Mouse (Mus musculus) erythroblast, embryonic 14.5 days (primary cell): ENCODE data around the gene Ctsh. TPM values are rescaled to one million over a fixed set of nuclear protein-coding genes. Genes with fewer than 3 reads are reported as not detected.

ENCODE experiments used
- H3K27me3 ChIP-seq: 2 replicates; pipeline ENCODE4 v1.6.1; 2012; ENCODE audit warnings: inconsistent platforms; ENCODE audit not compliant: control insufficient read depth
- H3K36me3 ChIP-seq: 2 replicates; pipeline ENCODE4 v1.6.1; 2012; ENCODE audit warnings: mild to moderate bottlenecking, inconsistent platforms; ENCODE audit not compliant: control insufficient read depth
- H3K4me1 ChIP-seq: 2 replicates; pipeline ENCODE4 v1.6.1; 2012; ENCODE audit warnings: inconsistent platforms; ENCODE audit not compliant: control insufficient read depth
- H3K4me3 ChIP-seq: replicated peaks from 2 replicates; pipeline ENCODE3; 2012; ENCODE audit warnings: moderate library complexity, mild to moderate bottlenecking, inconsistent platforms
- H3K9me3 ChIP-seq: 2 replicates; pipeline ENCODE4 v1.6.1; 2012; ENCODE audit warnings: low read length, inconsistent platforms, mixed read lengths; ENCODE audit not compliant: control insufficient read depth
- GATA1 ChIP-seq: IDR thresholded peaks from 2 replicates; pipeline ENCODE4 v1.6.1; 2012; ENCODE audit warnings: low read length, inconsistent platforms, mixed read lengths
- TAL1 ChIP-seq: IDR thresholded peaks from 3 replicates; pipeline ENCODE4 v1.6.1; 2012; ENCODE audit warnings: low read length, inconsistent platforms, mixed read lengths
- polyA plus RNA-seq: library from polyadenylated mRNA; stranded (reverse); fragments of >175 nt; gene quantifications from 2 replicates; pipeline ENCODE4 v1.2.3, GENCODE M21; 2012

Ctsh gene
- polyA plus RNA-seq = 0.08 and 0.19 TPM in 2 replicates

DNA sequence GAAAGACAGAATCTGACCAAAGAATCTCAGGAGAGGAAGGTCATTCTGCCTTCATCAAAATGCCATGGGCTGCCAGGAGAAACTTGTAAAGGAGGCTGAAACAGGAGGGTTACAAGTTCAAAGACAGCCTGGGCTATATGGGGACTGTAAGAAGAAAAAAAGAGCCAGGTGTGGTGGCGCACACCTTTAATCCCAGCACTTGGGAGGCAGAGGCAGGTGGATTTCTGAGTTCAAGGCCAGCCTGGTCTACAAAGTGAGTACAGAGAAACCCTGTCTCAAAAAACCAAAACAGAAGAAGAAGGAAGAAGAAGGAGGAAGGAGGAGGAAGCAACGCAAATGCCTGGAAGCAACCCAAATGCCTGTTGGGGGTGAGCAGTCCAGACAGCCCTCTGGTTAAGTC is at the start of gene Ctsh:
Gene Ctsh, plus strand, starts transcription at position 301 of the 400 bp plus-strand sequence.
- no peak for TF ChIP-seq GATA1
- H3K4me3 ChIP-seq = peak within 1 kb of the TSS; percentile 51
- H3K36me3 ChIP-seq = no peaks in the 10 kb centered on the region
- H3K9me3 ChIP-seq = no peaks in the 10 kb centered on the region
- H3K4me1 ChIP-seq = no peaks in the 10 kb centered on the region
- peaks cover 10% of the 10 kb centered on the region for H3K27me3 ChIP-seq

DNA sequence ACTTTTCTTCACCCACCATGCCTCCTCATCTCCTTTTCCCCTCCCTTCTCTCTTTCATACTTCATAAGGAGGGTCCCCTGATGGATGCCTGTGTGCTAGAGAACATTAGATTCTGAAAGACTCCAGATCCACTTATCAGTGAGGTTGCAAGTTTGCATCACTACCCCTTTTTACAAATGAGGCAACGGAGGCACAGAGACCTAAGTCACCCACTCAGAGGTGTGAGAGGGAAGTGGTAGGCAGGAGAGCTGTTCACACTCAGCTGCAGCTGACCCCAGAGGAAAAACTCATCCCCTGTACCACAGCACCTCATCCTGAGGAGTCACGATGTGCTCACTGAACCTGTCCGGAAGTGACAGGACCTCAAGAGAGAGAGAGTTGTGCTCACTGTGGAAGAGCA is 47.5 kb upstream of the Ctsh start:
- Histone ChIP-seq H3K9me3 (no peaks in the 10 kb centered on the region), H3K36me3 (no peaks in the 10 kb centered on the region), H3K4me3 (no peak overlapping the region), H3K4me1 (no peaks in the 10 kb centered on the region), H3K27me3 (no peaks in the 10 kb centered on the region)
- TF ChIP-seq GATA1 = no peak
- no peak for TF ChIP-seq TAL1

DNA sequence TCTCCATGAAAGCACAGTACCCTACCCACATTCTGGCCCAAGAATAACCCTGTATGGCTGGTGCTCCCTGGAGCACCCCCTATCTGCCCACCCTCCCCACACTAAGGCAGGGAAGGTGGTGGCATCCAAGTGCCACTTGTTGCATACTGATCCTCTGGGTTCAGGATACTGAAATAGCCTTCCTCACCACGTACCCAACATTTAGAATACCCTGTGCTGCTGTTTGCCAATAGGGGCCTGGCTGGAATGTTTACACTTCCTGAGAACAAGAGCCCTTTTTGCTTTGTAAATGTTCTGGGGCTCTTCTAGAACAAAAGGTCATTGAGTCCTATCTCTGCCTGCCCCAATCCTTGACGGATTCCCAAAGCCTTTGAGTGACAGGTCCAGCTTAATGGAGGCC is 46.9 kb upstream of the Ctsh start:
- Histone ChIP-seq H3K9me3 (no peaks in the 10 kb centered on the region), H3K27me3 (no peaks in the 10 kb centered on the region), H3K4me1 (no peaks in the 10 kb centered on the region), H3K36me3 (no peaks in the 10 kb centered on the region), H3K4me3 (no peak overlapping the region)
- TF ChIP-seq TAL1 = no peak
- no peak for TF ChIP-seq GATA1

DNA sequence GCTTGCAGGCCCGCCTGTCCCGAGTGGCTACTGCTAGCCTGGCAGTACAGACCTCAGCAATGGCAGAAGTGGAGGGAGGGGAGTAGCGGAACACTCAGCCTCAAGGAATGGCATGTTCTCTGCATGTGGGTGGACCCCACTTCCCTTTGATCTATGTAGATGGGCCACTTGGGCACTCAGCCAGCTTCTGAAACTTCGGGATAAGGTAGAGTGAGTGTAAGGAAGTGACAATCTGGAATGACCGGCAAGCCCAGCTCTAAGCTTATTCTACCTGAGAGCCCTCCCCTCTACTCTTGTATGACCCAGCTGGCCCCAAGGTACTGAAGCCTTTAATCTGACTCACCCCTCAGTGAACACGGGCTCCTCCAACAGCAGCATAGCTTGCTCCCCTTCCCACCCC is 45.8 kb upstream of the Ctsh start:
- no peaks in the 10 kb centered on the region for H3K4me1 ChIP-seq
- no peaks in the 10 kb centered on the region for H3K9me3 ChIP-seq
- no peak overlapping the region for H3K4me3 ChIP-seq
- no peak for TF ChIP-seq TAL1
- TF ChIP-seq GATA1 = no peak
- no peaks in the 10 kb centered on the region for H3K27me3 ChIP-seq
- no peaks in the 10 kb centered on the region for H3K36me3 ChIP-seq

DNA sequence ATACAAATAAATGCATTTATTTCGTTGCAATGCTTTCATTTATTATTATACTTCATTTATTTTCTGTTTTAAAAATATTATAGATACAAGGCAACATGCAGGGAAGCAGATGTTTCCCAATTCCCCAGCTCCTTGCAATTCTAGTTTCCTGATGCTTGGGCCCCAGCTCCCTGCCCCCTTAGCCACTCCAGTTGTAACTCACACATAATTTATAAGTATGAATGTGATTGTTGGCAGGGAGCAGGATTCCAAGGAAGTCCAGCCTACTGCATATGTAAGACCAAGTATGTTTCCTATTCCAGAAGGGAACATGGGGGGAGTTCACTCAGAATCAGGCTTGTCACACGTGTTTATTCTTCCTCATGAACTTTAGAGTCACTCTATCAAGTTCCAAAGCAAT is 42.1 kb upstream of the Ctsh start:
- Histone ChIP-seq H3K27me3 (no peaks in the 10 kb centered on the region), H3K4me3 (no peak overlapping the region), H3K9me3 (no peaks in the 10 kb centered on the region), H3K36me3 (no peaks in the 10 kb centered on the region), H3K4me1 (no peaks in the 10 kb centered on the region)
- TF ChIP-seq TAL1 (no peak), GATA1 (no peak)

DNA sequence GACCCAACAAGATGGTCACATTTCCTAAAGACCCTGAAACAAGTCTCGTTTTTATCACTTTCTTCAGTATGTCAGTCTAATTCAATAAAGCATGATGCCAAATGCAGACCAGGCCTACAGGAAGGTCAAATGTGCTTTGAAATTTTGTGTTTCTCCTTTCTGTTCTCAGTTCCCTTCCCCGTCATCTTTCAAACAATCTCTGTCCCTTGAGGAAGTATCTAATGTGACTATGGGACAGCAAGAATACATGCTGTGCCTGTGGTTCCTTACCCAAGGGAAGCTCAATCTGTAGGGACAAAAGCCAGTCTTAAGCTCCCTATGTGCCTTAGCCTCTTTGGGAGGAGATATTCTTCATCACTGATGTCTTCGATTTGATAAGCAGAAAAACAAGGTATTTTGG is 39.3 kb upstream of the Ctsh start:
- Histone ChIP-seq H3K4me3 (no peak overlapping the region), H3K27me3 (no peaks in the 10 kb centered on the region), H3K4me1 (no peaks in the 10 kb centered on the region), H3K36me3 (no peaks in the 10 kb centered on the region), H3K9me3 (no peaks in the 10 kb centered on the region)
- no peak for TF ChIP-seq TAL1
- TF ChIP-seq GATA1 = no peak

DNA sequence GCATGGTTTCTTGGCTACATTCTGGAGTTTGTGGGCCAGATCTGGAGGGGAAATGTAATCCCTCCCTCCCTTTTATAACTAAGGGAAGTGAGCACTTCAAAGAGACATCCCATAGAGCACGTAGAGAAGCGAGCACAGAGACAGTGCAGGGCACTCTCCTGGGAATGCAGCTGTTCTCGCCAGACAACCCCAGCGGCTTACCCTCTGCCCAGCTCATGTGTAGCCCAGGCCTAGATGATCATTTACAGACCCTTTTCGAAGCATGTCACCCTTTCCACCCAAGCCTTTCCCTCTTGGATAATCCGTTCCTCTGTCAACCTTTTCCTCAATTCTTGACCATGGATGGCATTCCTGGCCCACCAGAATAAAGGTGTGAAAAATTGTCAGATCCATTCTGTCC is 37.7 kb upstream of the Ctsh start:
- H3K36me3 ChIP-seq = no peaks in the 10 kb centered on the region
- H3K27me3 ChIP-seq = no peaks in the 10 kb centered on the region
- no peaks in the 10 kb centered on the region for H3K4me1 ChIP-seq
- TF ChIP-seq GATA1 = no peak
- no peak for TF ChIP-seq TAL1
- no peaks in the 10 kb centered on the region for H3K9me3 ChIP-seq
- no peak overlapping the region for H3K4me3 ChIP-seq

DNA sequence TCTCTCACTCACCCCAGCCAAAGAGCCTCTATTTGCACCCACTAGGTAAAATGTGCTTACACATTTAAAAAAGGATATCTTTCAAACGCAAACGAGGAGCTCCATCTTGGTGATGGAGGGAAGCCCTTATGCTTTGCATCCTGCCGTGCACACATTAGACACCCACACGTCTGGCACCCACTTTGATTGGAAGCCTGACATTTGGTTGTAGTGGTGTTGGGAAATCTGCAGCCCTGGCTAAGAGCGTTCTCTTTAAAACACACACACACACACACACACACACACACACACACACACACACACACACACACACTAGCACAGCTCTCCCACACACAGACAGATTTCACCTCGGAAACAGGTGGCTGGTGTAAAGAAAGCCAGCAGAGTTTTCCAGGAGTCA is 33.1 kb upstream of the Ctsh start:
- Histone ChIP-seq H3K9me3 (no peaks in the 10 kb centered on the region), H3K4me3 (no peak overlapping the region), H3K4me1 (no peaks in the 10 kb centered on the region), H3K36me3 (no peaks in the 10 kb centered on the region), H3K27me3 (no peaks in the 10 kb centered on the region)
- TF ChIP-seq TAL1 (no peak), GATA1 (no peak)

DNA sequence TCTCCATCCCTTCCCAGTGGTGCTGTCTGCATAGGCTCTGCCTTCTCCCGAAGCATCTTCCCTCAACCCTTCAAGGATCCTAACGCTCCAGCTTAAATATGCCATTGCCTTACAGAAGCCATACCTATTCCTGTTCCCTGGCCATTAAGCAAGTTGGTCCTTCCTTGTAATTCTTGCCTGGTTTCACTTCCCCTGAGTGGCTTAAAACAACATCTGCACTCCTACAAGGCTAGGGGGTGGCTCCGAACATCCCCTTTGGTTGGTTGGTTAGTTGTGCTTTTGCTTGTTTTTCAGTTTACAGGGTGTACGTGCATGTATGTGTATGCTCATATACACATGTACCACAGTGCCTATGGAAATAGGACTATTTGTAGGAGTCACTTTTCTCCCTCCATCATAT is 32.5 kb upstream of the Ctsh start:
- Histone ChIP-seq H3K36me3 (no peaks in the 10 kb centered on the region), H3K4me1 (no peaks in the 10 kb centered on the region), H3K27me3 (no peaks in the 10 kb centered on the region), H3K4me3 (no peak overlapping the region), H3K9me3 (no peaks in the 10 kb centered on the region)
- TF ChIP-seq TAL1 (no peak), GATA1 (no peak)

DNA sequence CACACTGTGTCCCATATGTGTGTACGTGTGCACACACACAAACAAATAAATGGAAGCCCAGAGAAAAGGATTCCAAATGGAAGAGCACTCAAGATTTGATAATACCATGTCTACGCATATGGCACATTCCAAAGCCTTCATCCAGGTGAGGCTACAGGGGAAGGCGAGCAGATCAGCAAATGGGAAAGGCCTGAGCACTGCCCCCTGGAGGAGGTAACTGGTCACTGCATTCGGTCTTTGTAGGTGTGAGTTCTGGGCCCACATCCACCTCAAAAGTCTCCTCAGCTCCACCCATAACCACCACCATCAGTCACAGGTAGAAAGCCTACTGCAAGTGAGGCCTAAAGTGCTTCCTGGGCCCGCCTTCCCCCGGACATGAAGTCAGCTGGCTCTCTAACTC is 26.2 kb upstream of the Ctsh start:
- Histone ChIP-seq H3K4me1 (no peaks in the 10 kb centered on the region), H3K4me3 (no peak overlapping the region), H3K9me3 (no peaks in the 10 kb centered on the region), H3K36me3 (no peaks in the 10 kb centered on the region), H3K27me3 (no peaks in the 10 kb centered on the region)
- no peak for TF ChIP-seq TAL1
- TF ChIP-seq GATA1 = no peak
